Mouse (Mus musculus): Measurements from ENCODE around the gene Cers1.
A peak's percentile ranks its signal among the peaks of the same experiment; 100 is the strongest.

Gene Cers1

DNA sequence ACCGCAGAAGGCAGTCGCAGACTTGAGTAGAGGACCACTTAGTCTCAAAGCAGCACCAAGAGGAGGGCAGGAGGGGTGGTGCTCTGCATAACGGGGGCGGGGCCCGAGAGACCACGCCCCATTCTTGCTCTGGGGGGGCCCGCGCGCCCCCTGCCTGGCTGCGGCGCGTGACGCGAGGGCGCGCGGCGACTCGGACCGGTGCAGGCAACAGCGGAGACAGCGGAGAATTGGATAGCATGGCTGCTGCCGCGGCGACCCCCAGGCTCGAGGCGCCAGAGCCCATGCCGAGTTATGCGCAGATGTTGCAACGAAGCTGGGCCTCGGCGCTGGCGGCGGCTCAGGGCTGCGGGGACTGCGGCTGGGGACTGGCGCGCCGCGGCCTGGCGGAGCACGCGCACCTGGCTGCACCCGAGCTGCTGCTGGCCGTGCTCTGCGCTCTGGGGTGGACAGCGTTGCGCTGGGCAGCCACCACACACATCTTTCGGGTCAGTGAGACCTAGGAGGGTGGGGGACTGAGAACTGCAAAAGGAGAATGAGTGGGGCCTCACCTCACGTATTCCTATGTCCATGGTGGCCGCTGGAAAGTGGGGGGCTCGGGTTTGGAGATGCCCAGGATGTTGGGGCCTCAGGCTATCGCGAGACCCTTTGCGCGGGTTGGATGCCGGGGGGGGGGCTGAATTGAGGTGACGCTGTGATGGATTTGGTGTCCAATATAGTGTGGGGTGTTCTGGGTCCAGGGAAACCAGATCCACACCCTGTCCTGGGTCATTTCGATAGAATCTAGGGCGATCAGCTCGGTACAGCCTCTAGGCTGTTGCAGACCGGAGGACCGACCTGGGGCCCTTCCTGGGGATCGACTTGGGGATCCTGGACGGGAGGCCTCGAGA is at the start of gene Cers1:
Gene Cers1, plus strand, starts transcription at position 152 of the 887 bp plus-strand sequence.
- DNase-seq = peak; percentile 82

DNA sequence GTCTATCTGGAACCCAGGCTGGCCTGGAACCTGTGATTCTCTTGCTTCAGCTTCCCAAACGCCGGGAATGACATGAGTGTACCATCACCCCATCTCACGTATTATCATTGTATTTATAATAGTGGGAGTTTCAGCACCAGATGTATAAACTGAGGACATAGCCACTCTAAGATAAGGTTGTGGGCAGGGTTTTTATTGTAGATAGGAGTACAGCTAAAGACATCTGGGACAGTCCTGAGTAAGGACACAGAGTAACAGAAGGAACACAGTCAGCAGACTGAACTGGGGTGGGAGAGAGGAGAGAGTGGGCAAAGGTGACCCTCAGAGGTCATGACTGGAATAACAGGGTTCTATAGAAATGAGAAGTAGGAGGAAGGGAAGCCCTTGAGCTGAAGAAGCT is 47.9 kb upstream of the Cers1 start:
- no peak for DNase-seq

DNA sequence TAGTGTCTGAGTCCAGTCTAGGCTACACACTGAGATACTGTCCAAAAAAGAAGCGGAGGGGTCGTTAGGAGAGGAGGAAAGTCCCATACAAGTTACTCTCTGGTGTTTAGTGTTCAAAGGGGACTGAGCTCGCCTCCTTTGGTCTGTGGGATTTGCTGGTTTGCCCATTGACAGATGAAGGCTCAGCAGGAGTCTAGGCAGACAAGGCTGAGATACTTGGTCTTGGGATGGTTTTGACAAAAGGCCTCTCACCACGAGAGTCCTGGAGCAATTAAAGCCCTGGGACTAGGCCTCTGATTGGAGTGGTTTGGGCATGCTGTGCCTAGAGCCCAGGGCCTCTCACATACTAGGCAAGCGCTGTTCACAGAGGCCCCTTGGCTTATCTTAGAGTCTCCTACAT is 47.3 kb upstream of the Cers1 start:
- peak; percentile 30 for DNase-seq

DNA sequence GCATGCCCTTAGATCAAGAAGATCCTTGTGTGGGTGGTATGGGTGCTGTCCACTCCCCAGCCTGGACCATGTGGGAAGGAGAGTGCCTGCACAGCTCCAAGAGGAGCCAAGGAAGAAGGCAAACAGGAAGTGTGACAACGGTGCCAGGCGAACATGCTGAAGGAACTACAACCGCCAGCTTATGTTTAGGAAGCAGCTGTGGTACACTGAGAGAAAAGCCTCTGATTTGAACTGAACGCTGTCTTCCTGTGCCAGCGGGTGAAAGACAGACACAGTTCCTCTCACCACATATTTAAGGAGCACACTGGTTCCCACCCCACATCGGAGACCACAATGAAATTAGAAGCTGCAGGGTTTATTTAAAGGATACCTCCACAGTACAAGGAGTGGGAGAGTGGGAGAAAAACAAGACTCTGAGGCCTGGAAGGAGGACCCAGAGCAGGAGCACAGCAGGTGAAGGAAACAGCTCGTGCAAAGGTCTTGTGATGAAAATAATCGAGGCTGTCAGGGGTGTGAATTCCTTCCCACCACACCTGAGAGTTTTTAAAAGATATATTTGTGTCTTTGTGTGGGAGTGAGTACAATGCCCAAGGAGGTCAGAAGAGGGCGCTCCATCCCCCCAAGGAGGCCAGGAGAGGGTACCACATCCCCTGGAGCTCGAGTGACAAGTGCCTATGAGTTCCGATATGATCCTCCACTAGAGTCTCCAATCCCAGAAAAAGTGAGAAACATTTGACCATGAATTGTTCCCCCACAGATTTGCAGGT is 46.6 kb upstream of the Cers1 start:
- DNase-seq = no peak

DNA sequence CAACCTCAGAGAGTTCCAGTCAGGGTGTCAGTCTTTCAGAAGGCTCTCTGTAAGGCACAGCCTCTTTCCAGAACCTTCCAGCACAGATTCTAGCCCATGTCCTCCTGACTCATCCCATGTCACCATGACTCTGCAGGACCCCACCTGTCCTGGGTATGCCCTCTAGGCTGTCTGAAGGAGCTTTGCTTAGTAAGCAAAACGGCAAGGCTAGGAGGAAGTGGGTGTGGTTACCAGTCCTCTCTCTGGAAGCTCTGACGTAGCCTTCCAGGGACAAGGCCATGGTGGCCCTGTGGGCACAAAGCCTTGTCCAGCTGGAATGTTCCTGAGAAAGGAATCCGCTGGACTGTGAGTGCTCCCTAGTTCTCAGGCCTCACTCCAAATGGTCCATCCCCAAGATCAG is 42.6 kb upstream of the Cers1 start:
- DNase-seq = no peak

DNA sequence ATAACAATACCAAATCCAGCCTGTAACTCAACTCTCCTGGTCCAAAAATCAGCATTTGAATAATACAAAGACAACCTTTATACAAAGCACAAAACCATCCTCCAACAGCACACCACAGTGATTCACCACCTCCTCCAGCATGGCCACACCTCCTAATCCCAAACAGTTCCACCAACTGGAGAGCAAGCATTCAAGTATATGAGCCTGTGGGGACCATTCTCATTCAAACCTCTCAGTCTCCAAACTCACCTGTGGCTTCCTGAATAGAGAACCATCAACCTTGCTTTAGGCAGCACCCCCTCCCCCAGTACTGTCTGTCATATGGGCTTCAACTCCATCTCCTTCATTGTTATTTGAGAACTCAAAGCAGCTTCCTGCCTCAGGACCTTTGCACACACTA is 41.2 kb upstream of the Cers1 start:
- DNase-seq = no peak

DNA sequence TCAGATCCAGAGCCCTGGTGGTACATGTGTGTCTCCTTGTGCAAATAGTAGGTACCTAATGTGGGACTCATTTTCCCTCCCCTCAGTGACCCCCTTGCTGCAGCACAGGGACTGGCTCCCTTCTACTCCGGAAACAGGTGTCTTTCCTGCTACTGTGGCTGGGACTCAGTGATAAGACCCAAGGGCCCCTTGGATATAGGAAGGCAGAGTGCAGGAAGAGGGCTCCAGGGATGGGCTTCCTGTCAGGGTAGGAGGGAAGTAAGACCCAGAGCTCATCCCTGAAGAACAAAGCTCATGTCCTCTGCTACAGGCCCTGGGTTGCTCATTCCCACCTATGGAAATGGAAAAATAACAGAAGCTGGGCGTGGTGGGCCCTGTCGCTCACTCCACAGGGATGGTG is 39.1 kb upstream of the Cers1 start:
- DNase-seq = no peak

DNA sequence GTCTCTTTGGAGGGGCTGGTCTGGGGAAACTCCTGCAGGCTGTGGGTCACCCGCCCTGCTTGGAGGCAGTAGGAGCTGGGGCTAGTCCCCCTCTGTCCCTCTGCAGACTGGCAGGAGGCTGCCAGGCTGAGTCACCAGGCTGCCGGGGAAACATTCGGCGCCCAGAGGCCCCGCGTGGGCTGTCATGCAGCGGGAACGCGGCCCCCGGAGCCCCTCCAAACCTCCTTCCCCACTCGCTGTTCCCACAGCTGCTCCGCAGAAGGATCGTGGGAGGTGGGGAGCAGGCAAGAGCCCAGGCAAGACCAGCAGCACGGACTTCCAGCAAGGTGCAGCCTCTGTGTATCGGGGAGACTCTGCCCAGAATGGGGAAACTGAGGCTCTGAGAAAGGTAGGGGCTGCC is 37.4 kb upstream of the Cers1 start:
- no peak for DNase-seq

DNA sequence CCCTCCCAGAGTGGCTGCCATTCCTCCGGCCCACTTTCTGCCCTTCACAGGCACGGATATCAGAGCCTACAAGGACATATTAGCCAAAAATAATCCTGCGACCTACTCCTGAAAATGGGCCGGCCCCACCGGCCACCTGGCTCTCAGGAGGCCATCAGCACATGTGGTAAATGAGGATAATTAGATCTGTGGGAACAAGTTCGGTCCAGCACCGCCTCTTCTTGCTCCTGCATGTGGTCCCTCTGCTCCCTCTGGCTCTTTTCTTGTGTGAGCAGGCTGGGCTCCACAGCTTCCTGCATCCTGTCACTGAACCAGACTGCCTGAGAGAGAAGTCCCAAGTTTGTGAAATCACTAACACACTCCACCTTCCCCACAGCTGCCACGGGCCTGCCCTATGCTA is 36.3 kb upstream of the Cers1 start:
- DNase-seq = peak; percentile 44

DNA sequence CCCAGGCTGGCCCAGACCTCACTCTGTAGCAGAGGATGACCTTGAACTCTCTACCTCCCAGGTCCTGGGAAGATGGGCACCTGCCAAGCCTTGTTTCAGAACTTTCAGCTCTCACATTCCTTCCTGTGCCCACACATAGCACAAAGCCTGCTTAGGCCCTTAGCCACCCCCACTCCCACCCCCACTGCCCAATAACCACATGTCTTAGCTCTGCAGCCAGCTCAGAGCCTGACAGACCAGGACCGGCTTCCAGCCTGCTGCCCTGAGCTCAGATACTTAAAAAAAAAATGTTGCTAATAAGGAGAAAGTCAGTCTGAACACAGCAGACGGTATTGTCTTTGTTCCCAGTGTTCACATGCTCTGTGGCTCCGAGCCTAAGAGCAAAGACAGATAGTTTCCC is 34.6 kb upstream of the Cers1 start:
- DNase-seq = no peak

DNA sequence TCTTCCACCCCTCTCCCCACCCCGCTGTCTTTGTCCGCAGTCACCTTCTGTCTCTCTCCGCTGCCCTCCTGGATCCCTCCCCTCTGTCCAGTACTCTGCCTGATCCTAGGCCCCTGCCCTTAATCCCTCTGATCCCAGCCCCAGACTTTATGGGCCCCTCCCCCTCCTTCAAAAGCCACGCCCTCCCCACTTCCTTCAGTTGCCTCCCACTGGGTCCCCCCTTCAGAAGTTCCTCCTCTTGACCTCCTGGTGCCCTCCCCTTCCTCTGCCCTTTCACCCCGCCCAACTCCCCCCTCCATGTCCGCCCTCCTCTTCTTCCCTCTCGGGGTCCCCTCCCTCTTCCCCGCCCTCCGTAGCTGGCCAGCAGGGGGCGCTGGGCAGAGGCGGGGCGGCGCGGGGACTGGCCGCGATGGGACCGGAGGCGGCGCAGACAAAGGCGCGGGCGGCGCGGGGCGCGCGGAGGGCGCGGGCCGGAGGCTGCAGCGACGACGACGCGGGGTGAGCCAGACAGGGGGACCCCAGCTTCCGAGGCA is 32.9 kb upstream of the Cers1 start, which contains the start of gene Homer3:
Gene Homer3, plus strand, starts transcription at position 225 of the 533 bp plus-strand sequence.
- peak; percentile 66 for DNase-seq

DNA sequence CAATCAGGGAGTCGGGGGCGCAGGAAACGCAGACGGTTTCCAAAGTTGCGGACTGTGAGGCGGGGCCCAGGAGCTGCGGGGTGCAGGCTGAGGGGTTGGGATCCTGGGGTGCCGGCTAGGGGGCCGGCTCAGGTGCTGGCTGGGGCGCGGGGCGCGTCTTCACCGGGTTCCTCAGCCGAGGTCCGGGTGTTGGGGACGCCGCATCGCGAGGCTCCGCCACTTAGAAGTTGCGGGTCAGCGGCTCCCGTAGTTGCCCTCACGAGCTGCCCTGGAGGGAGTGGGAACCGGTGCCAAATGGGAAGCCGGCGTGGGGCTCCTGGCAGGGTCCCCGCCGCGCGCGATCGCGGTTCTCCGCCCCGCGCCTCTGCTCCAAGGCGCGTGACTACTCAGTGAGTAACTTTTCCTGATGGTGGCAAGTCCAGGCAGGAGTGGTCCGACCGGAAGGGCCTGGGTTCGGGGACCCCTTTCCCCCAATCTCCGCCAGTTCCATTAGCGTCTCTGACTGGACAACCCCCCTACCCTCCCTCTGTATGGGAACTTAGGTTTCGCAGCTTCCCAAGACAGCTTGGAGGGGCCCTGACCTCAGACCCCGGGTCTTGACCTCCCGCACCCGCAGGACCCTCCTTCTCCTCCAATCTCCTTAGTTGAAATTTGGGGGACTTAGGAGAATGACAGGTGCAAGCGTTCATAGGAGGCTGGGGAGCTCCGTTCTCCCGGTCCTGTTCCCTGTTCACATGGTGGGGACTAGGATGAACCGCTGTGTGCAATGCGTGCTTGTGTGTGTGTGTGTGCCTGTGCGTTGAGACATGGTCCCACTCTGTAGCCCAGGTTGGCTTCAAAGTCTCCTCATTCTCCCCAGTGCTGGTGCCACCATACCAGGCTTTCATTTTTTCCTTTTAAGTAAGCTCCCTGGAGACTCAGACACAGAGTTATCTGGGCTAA is 32.2 kb upstream of the Cers1 start:
- no peak for DNase-seq

DNA sequence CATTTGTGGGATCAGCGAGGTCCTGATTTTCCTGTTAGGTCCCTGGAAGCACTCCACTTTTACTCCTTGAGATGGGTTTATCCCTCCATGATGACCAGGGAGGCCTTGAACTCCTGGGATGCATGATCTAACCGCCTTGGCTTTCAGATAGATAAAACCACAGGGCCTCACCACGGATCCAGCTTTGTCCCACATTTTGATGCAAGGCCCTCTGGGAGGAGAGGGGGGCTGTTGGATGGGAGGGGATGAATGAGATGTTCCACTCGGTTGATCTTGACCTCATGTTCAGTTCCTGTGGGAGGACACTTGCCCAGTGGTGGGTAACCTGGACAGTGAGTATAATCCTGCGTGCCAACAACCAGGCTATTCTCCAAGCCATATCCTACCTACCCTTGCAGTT is 31.2 kb upstream of the Cers1 start:
- DNase-seq = no peak

DNA sequence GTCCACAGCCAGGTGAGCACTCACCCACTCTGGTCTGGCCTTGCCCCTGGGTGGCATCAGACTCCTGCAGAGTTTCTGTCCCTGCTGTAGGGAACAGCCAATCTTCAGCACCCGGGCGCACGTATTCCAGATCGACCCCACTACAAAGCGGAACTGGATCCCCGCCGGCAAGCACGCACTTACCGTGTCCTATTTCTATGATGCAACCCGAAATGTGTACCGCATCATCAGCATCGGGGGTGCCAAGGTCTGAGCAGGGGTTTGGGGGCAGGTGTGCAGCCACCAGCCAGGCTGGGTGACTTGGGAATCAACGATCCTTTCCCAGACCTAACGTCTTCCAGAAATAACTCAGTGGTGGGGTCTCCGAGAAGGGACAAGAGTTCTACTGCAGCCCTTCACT is 30.3 kb upstream of the Cers1 start:
- DNase-seq = no peak

DNA sequence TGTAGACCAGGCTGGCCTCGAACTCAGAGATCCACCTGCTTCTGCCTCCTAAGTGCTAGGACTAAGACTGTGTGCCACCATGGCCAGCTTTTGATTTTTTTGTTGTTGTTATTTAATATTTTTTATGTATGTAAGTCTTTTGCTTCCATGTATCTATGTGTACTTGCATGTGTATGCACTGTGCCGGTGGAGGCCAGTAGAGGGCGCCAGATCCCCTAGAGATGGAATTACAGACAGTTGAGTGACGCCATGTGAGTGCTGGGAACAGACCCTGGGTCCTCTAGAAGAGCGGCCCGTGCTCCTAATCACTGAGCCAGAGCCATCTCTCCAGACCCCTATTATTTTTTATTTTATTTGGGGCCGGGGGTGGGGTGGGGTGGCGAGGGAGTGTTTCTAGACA is 28.8 kb upstream of the Cers1 start:
- DNase-seq = no peak

DNA sequence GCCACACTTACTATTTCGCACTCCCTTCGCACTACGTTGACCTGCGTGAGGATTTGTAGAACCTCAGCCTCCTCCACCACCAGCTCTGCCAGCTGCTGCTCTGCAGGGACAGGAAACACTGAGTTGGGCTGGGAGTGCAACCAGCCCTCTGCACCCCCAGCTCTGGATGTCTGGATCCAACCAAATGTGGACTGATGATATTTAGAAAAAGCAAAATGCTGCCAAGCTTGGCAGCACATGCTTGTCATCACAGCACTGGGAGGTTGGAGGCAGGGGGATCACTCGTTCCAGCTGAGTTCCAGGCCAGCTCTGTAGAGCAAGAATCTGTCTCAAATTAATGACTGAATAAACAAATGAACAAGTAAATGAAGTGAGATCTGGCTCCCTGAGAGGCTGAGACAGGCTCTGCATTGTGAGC is 21.6 kb upstream of the Cers1 start:
- no peak for DNase-seq

DNA sequence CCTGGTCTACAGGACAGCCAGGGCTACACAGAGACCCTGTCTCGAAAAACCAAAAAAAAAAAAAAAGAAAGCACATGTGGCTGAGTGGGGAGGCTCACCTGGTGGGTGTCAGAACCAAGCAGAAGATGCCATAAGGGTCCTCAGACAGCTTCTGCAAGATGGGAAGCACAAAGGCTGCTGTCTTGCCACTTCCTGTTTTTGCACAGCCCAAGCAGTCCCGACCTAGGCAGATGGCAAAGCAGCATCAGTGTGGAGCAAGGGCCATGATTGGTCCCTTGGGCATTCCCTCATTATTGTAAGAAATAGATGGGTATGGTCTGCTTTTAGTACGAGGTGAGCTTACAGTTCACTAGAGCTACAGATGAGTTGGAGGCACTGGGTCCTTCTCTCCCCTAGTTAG is 14.7 kb upstream of the Cers1 start:
- no peak for DNase-seq

DNA sequence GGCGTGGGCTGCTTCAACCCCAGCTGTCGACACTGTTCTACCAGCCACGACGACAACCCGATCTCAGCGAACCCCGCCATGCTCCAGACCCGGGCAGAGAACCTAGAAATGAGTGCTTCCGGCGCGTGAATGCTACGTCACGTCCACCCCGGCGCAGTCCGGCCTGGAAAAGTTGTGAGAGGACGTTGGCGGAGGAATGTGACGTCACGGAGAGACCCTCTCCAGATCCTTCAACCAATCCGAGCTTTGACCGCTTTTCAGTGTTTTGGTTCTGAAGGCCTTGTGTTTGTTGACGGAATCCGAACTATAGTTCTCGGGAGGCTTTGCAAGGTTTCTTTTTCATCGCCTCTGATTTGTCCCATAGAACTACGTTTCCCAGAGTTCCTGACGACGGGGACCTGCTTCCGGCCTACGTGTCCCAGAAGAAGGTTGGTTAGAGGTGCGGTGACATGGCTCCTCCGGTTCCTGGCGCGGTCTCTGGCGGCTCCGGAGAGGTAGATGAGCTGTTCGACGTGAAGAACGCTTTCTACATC is 13.2 kb upstream of the Cers1 start, which contains the start of the genes Ddx49 and Cope:
Gene Ddx49, minus strand, starts transcription at position 132 of the 533 bp plus-strand sequence.
Gene Cope, plus strand, starts transcription at position 161 of the 533 bp plus-strand sequence.
- DNase-seq = peak; percentile 93

DNA sequence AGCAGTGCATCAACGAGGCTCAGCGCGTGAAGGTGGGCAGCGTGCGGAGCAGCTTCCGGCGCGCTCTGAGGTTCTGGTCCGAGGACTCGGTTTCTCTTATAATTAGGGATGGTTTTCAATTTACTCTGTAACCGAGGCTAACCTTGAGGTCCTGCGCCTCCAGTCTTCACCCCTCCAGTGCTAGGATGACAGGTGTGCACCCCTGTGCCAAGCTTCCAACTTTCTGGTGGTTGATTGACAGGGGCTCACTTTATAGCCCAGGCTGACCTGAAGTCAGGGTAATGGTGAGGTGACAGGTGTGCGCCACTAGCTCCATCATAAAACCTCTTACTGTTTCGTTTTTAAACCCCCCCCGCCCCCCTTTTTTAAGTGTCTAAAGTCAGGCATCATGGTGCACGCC is 12.7 kb upstream of the Cers1 start:
- no peak for DNase-seq

DNA sequence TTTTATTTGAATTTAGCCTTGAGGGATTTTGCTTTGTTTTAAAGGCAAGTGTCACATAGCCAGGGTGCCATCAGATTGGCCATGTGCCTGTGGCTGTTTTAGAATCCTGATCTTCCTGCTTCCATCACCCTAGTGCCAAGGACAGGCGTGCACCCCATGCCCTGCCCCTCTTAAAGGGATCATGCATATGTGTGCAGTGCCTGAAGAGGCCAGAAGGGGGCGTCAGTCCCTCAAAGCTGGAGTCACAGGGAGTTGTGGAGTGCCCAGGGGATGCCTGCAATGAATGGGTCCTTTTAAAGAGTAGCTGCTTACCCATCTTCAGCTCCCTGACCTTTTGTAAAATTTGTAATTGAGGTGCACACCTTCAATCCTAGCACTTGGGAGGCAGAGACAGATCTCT is 6.3 kb upstream of the Cers1 start:
- DNase-seq = no peak

DNA sequence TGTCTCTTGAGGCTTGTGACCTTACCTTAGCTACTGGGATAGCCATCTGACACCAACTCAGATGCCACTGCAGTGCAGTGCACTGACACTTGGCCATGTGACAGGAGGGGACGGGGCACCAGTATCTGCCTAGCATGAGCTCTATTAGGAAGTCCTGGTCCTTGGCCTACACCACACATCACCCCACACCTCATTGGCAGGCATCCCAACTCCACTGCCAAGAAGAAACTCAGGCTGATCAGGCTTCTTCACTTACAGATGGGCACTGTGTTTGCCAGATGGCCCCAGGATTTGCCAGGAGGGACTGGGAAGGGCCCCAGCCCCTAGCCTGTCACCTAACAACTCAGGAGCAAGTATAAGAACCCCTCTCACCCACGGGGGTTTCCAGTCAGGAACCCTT is 2.2 kb upstream of the Cers1 start:
- DNase-seq = peak; percentile 58

Measured in cerebellum, adult 9-11 months (tissue).